Mouse (Mus musculus) heart, postnatal 25 days (tissue): ENCODE measurements around the gene Sox6. TPM values are rescaled to one million over a fixed set of nuclear protein-coding genes. Genes with fewer than 3 reads are reported as not detected.
A peak's percentile ranks its signal among the peaks of the same experiment; 100 is the strongest.

Experiments used
- DNase-seq: peaks from one replicate; pipeline ENCODE4 v3.0.0; 2022; ENCODE audit warnings: low spot score
- intact Hi-C: fragments of 180-260 bp; cut with DNase I; formaldehyde crosslinking; loops from one replicate; pipeline ENCODE4 v1.15.1; 2025
- total RNA-seq, 2 experiments: library from RNA; stranded (reverse); gene quantifications; 2 replicates each; pipeline ENCODE4 v1.2.3; 2021

The Sox6 gene
- total RNA-seq, 2 experiments from 2014 or later, result 27.4 to 36.9 TPM

- DNase-seq, result no peak
- intact Hi-C loops, result loop anchor here (5.0 kb wide), 1 partner anchor 187 kb away; no protein-coding TSS in a partner anchor
Measured at GRCm38 (mm10) chr7:115844910-115845309, 193.7 kb downstream of the Sox6 start.

- intact Hi-C loops, result no loop called here
- peak; percentile 33 for DNase-seq
Measured at GRCm38 (mm10) chr7:115844431-115844830, 194.2 kb downstream of the Sox6 start.

- no peak for DNase-seq
- intact Hi-C loops, result no loop called here
Measured at GRCm38 (mm10) chr7:115842251-115842650, 196.3 kb downstream of the Sox6 start.

- DNase-seq, result no peak
- intact Hi-C loops, result no loop called here
Measured at GRCm38 (mm10) chr7:115840613-115841012, 198.0 kb downstream of the Sox6 start.

GRCm38 (mm10) chr7:115835005-115835404 is 203.6 kb downstream of the Sox6 start:
- intact Hi-C loops, result no loop called here
- DNase-seq, result no peak

- intact Hi-C loops, result no loop called here
- no peak for DNase-seq
Measured at GRCm38 (mm10) chr7:115833701-115834100, 204.9 kb downstream of the Sox6 start.

- DNase-seq, result no peak
- intact Hi-C loops, result no loop called here
Measured at GRCm38 (mm10) chr7:115830938-115831873, 207.4 kb downstream of the Sox6 start.

GRCm38 (mm10) chr7:115830366-115830765 is 208.2 kb downstream of the Sox6 start:
- DNase-seq, result no peak
- intact Hi-C loops, result no loop called here

- intact Hi-C loops, result no loop called here
Measured at GRCm38 (mm10) chr7:115829756-115830155, 208.8 kb downstream of the Sox6 start.

DNA sequence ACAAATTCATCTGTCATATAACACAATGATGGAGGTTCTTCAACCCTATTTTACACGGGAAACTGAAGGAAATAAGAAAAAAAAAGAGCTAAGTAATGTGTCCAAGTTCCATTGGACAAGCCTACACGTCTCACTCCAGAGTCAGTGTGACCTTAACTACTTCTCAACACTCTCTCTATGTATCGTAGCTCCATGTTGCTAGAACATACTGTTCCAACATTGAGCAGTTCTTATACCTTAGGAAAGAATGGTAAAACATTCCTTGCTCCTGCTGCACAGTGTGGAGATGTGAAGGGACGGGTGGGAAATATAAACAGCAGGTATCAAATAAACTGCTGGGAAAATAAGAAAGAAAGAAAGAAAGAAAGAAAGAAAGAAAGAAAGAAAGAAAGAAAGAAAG is 209.3 kb downstream of the Sox6 start:
- DNase-seq, result no peak
- intact Hi-C loops, result no loop called here

More at GRCm38 (mm10) chr7:115829756-115830155, 208.8 kb downstream of the Sox6 start:
- DNase-seq, result no peak

DNA sequence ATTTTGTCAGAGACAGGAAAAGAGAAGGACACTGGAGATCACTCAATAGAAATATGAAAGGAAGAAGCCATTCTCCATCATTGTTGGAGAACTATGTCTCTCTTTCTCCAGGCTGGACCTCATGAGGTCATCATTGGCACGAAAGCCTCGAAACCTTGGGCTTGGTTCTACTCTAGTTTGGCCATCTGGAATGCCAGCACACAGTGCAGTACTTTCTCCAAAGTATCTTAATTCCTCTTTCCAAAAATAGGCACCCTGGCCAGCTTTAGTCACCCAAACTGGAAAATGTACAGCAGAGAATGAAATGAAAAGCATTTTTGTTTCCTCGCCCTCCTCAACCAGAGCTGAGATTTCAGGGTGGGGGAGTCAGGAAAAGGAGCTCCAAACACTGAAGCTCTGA is 213.3 kb downstream of the Sox6 start:
- intact Hi-C loops, result no loop called here
- DNase-seq, result peak; percentile 9

DNA sequence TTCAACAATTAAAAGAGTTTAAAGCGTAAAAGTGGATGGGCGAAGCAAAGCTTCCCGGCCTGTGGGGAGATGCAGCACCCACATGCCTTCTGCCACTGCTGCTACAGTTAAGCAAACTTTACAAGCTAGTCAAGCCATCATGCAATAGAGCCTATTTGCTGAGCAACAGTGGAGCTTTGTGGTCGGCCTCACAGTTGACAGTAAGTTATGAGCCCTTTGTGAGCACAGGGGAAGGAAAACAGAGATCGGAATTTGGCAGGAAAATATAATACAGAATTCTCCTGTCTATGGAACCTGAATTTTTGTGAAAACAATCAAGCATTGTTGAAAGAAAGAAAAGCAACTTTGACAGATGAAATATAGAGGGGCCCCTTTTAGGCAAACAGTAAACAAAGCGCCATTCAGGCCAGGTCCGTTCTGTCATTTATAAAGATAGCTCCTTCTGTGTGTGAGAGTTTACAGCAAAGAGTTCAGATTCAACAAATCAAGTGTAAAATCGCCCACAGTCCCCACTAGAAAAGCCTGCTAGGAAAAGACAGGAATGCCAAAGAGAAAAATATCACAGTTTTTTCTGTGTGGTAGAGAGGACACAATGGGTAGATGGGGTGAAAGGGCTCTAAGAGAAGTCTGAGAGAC is 213.9 kb downstream of the Sox6 start:
- intact Hi-C loops, result no loop called here
- no peak for DNase-seq

DNA sequence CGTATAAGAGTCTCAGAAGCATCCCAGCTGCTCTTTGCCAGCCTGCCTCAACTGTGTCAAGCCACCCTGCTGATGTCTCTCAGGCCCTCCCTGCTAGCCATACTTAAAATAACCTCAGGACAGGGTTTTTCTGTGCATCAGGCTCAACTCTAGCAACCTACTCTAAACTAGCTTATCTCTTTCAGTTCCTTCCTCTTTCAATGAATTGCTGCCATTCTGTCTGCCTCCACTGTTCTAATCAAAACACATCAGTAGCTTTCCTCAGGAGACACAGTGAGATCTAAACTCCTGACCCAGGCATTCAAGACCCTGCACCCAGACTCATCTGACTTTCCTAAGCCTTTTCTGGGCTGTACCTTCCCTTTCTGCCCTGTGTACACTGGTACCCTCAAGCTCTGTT is 219.5 kb downstream of the Sox6 start:
- intact Hi-C loops, result no loop called here
- no peak for DNase-seq

DNA sequence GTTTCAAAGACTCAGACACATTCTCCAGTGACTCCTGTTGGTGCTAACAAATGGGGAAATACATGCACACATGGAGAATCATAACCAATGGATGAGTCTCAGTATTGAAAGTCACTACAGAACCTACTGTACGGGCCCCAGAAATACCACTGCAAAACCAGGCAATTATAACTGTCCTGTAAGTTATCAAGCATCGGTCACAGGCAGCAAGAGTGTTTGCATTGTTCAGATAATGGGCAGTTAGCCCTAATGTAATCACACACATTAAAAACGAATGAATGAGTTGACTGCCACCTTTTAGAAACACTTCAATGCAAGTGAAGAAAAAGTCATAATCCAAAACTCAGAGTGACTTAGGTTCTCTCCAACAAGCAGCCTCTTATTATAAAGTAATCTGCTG is 235.3 kb downstream of the Sox6 start:
- no peak for DNase-seq
- intact Hi-C loops, result no loop called here

DNA sequence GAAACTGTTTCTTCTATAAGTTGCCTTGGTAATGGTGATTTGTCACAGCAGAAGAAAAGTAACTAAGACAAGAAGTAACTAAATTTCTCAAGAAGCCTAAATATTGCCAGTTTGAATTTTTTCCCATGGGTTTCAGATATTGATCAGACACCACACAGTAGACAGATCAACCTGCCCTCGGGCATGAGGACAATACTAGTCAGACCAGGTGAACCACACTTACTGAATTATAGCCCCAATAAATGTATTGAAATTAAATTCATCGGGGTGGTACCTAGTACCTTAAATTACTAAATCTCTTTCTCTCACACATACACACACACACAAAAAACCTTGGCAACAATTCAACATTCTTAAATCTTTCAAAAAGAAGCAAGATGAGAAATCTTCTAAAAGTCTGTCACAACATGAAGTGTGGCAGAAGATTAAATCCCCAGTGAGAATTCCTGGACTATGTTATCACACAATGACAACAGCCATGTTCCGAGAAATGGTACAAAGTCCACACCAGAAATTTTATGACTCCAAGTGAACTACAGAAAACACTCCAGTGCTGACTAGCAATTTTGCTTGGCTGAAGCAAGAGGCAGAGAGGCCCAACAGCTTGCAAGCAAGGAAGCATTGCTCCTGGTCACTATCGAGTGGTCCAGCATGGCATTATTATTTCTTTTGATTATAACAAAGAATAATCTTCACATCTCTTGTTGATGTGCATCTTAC is 244.3 kb downstream of the Sox6 start:
- DNase-seq, result no peak
- intact Hi-C loops, result no loop called here

DNA sequence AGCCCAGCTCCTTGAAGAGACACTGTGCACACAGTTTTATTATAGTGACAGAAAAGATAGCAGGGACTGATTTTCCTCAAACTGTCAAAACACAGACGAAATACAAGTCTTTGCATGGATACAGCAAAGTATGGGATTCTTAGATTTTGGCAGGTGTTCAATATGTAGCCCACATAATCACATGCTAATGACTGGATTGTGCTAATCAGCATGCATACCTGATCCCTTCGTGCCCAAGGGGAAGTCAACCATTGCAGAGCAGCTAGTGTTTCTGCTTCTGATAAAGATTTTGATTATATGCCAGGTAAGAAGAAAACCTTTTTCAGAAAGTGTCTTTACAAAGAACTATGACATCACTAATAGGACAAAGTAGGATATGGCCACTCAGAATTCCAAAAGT is 245.8 kb downstream of the Sox6 start:
- DNase-seq, result no peak
- intact Hi-C loops, result no loop called here

- intact Hi-C loops, result no loop called here
- no peak for DNase-seq
Measured at GRCm38 (mm10) chr7:115789116-115789823, 249.3 kb downstream of the Sox6 start.

GRCm38 (mm10) chr7:115783982-115784917 is 254.3 kb downstream of the Sox6 start:
- intact Hi-C loops, result no loop called here
- DNase-seq, result no peak

DNA sequence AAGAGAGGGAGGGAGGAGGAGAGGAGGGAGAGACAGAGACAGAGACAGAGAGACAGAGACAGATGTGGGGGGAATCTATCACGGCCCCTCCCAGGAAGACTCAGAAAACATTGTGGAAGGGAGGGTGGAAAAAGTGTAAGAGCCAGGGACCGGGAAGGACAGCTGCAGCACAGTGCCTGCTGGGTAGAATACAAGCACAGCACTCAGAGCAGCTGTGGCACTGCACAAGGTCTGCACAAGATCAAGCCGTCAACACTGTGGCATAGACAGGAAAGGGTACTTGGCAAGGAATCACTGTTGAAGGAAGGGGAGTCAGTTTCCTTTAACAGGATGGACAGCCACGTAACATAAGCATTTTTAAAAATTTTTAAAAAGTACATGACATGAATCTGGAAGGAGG is 258.4 kb downstream of the Sox6 start:
- intact Hi-C loops, result no loop called here
- no peak for DNase-seq
